Mouse (Mus musculus) cerebellum, postnatal 14 days (tissue): ENCODE measurements around the gene Gm21865.
"Not testable (repeated sequence)": the region's sequence is repeated elsewhere in the genome, so short reads cannot be mapped to it uniquely, and the experiment has no call there.

Experiments
- DNase-seq, 2 experiments: peaks; one replicate each; pipeline ENCODE4 v3.0.0; 2021; ENCODE audit warnings: mixed read lengths in 2 of 2

Gm21865 gene

GRCm38 (mm10) chrY:40316803-40317202 is at the start of gene Gm21865:
Gene Gm21865 (minus strand): TSS chrY:40316903.
- DNase-seq: not testable (repeated sequence)
